Mouse (Mus musculus): ENCODE measurements around the gene Pfn5.
"Not testable (repeated sequence)": the region's sequence is repeated elsewhere in the genome, so short reads cannot be mapped to it uniquely, and the experiment has no call there.

The Pfn5 gene

GRCm38 (mm10) chrX:95557887-95558286, at the start of gene Pfn5, which contains the start of gene Asb12:
TSS of gene Pfn5 (plus strand) at chrX:95558104.
TSS of gene Asb12 (minus strand) at chrX:95557987.
- DNase-seq: no peak

- no peak for DNase-seq
Observed at GRCm38 (mm10) chrX:95523883-95524282, 34.0 kb upstream of the Pfn5 start.

GRCm38 (mm10) chrX:95525166-95525565, 32.7 kb upstream of the Pfn5 start:
- no peak for DNase-seq

GRCm38 (mm10) chrX:95535493-95535892, 22.4 kb upstream of the Pfn5 start:
- DNase-seq: not testable (repeated sequence)

GRCm38 (mm10) chrX:95554321-95554720, 3.6 kb upstream of the Pfn5 start:
- DNase-seq: no peak

GRCm38 (mm10) chrX:95600609-95601008, 42.7 kb downstream of the Pfn5 start:
- no peak for DNase-seq

All from retina, postnatal 1 day (tissue).